Comparison of ENCODE assay signal across 21 mouse cellular contexts in the genomic region with DNA sequence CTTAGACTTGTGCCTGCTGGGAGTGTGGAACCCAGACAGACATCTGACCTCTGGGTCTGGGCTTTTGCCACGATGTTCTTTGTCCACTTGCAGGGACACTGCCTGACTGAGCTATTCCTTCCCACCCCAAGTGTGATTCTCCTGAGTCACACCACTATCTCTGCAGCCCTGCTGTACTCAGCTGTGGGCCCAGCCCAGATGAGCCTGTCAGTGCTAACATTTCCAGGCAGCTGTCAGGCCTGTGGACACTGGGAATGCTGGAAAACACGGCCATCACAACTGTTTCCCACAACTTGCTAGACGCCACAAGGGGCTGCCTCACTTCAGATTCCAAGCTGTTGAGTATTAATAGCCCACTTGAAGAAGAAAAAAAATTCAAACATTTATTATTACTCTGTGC. TPM values are rescaled to one million over a fixed set of nuclear protein-coding genes. Genes with fewer than 3 reads are reported as not detected.
A peak's percentile ranks its signal among the peaks of the same experiment; 100 is the strongest.
DNase-seq lines count a peak whose midpoint lies in the region; ATAC-seq lines count a peak whose summit lies in the region.
"Had no signal": no experiment of that assay in that cellular context is flagged by ENCODE, and none has a peak within 500 bp of the region (broad histone marks: within the 10 kb centered on the region; RNA-seq: fewer than 3 reads in every experiment).

No protein-coding gene starts in this region.

- peak overlapping the region; percentile 51 for H3K27ac ChIP-seq in heart, embryonic 16.5 days (ENCODE audit: low read length)
- H3K27ac ChIP-seq in liver, embryonic 16.5 days (ENCODE audit: low read length) = peak overlapping the region; percentile 85
- H3K27ac ChIP-seq in hindbrain, embryonic 12.5 days = no peak overlapping the region
- H3K27ac ChIP-seq: hindbrain, embryonic 14.5 days; limb, embryonic 12.5 days; midbrain, embryonic 15.5 days; stomach, embryonic 15.5 days had no signal

- ATAC-seq in heart, embryonic 16.5 days (replicated peaks; ENCODE audit: extremely low read depth, insufficient read depth, low FRiP score) = no peak
- ATAC-seq in erythroid progenitor cell, adult 5-6 weeks (replicated peaks; ENCODE audit: low FRiP score, poor library complexity, severe bottlenecking) = peak; percentile 63
- peak; percentile 74 for ATAC-seq in liver, embryonic 16.5 days (ENCODE audit: low read depth)
- ATAC-seq in hindbrain, embryonic 12.5 days (ENCODE audit: low FRiP score) = no peak
- ATAC-seq: CD4-positive, CD25-positive, alpha-beta regulatory T cell, adult 4 months; forebrain, embryonic 16.5 days; intestine, postnatal 0 days; lung, postnatal 0 days; midbrain, embryonic 15.5 days had no signal

- intact Hi-C loops in heart, postnatal 25 days (cut with DNase I) = no loop called here

- no peak overlapping the region for H3K4me2 ChIP-seq in heart, embryonic 16.5 days (ENCODE audit: low read depth, low read length)
- peak overlapping the region; percentile 34 for H3K4me2 ChIP-seq in liver, embryonic 16.5 days (ENCODE audit: low read depth, low read length)
- no peak overlapping the region for H3K4me2 ChIP-seq in hindbrain, embryonic 12.5 days (replicated peaks)
- H3K4me2 ChIP-seq: hindbrain, embryonic 14.5 days; limb, embryonic 12.5 days; midbrain, embryonic 15.5 days; stomach, embryonic 15.5 days had no signal

- H3K9ac ChIP-seq in heart, embryonic 16.5 days (ENCODE audit: low read length) = peak overlapping the region; percentile 38
- peak overlapping the region; percentile 38 for H3K9ac ChIP-seq in liver, embryonic 16.5 days (ENCODE audit: low read depth, low read length)
- no peak overlapping the region for H3K9ac ChIP-seq in hindbrain, embryonic 12.5 days
- H3K9ac ChIP-seq: hindbrain, embryonic 14.5 days; limb, embryonic 12.5 days; midbrain, embryonic 15.5 days; stomach, embryonic 15.5 days had no signal

- H3K4me3 ChIP-seq in heart, embryonic 16.5 days (ENCODE audit: low read length) = no peak overlapping the region
- no peak overlapping the region for H3K4me3 ChIP-seq in liver, embryonic 16.5 days (ENCODE audit: low read depth, low read length)
- no peak overlapping the region for H3K4me3 ChIP-seq in hindbrain, embryonic 12.5 days
- H3K4me3 ChIP-seq: limb, embryonic 12.5 days; midbrain, embryonic 15.5 days; stomach, embryonic 15.5 days had no signal

- DNase-seq in heart, postnatal 25 days (ENCODE audit: low spot score) = no peak
- peak; percentile 56 for DNase-seq in c-Kit-negative CD71-positive TER-119-positive erythroid progenitor cells, embryonic 14.5 days (ENCODE audit: low read depth, low spot score)
- no peak for DNase-seq in kidney, postnatal 10 days
- DNase-seq: cerebellum, postnatal 10 days; embryo, embryonic 11 days; kidney, postnatal 14 days; layer of hippocampus, adult 9-11 months had no signal

- peaks cover 2% of the 10 kb centered on the region; the same call in 1 of the 2 replicates for H3K27me3 ChIP-seq in heart, embryonic 16.5 days (ENCODE audit: control insufficient read depth, insufficient read depth, low read length)
- H3K27me3 ChIP-seq in liver, embryonic 16.5 days (ENCODE audit: control insufficient read depth, insufficient read depth, low read depth, low read length) = no peaks in the 10 kb centered on the region
- peaks cover 4% of the 10 kb centered on the region; the same call in 1 of the 2 replicates for H3K27me3 ChIP-seq in hindbrain, embryonic 12.5 days
- H3K27me3 ChIP-seq: limb, embryonic 12.5 days; stomach, embryonic 15.5 days had no signal

- peaks cover 14% of the 10 kb centered on the region for H3K4me1 ChIP-seq in heart, embryonic 16.5 days (ENCODE audit: control insufficient read depth, insufficient read depth, low read length)
- H3K4me1 ChIP-seq in liver, embryonic 16.5 days (ENCODE audit: control insufficient read depth, low read depth, low read length) = peaks cover 44% of the 10 kb centered on the region
- H3K4me1 ChIP-seq in hindbrain, embryonic 12.5 days = peaks cover 10% of the 10 kb centered on the region

- no peaks in the 10 kb centered on the region for H3K36me3 ChIP-seq in heart, embryonic 16.5 days (ENCODE audit: control insufficient read depth, insufficient read depth)
- H3K36me3 ChIP-seq in liver, embryonic 16.5 days (ENCODE audit: control insufficient read depth, insufficient read depth) = no peaks in the 10 kb centered on the region
- H3K36me3 ChIP-seq in hindbrain, embryonic 12.5 days = no peaks in the 10 kb centered on the region
- H3K36me3 ChIP-seq: limb, embryonic 12.5 days; midbrain, embryonic 15.5 days; stomach, embryonic 15.5 days had no signal

- H3K9me3 ChIP-seq in heart, embryonic 16.5 days (replicated peaks; ENCODE audit: control insufficient read depth, low read length) = no peaks in the 10 kb centered on the region
- no peaks in the 10 kb centered on the region for H3K9me3 ChIP-seq in liver, embryonic 16.5 days (replicated peaks; ENCODE audit: control insufficient read depth, low read length)
- no peaks in the 10 kb centered on the region for H3K9me3 ChIP-seq in hindbrain, embryonic 12.5 days (replicated peaks)
- H3K9me3 ChIP-seq: G1E; midbrain, embryonic 15.5 days; stomach, embryonic 15.5 days had no signal

- WGBS in heart, embryonic 16.5 days = 38% methylated on average over 3 of the region's 3 CpGs
- 68% methylated on average over 3 of the region's 3 CpGs for whole genome bisulfite sequencing in liver, embryonic 16.5 days (ENCODE audit: insufficient replicate concordance)
- 83% methylated on average over 3 of the region's 3 CpGs for WGBS in hindbrain, embryonic 12.5 days

RNA-seq across cellular contexts. Expression of a gene that starts 5.0 kb away (rescaled TPM):
- polyA plus RNA-seq in heart, embryonic 16.5 days (2015; fragmentation: Nextera tagmentation; extraction: Ambion mirVana) = 231 and 265 TPM in 2 replicates
- total RNA-seq in heart, postnatal 25 days (2021) = 1 to 10 TPM; 3.6 to 4.8 TPM
- 647 and 687 TPM in 2 replicates for total RNA-seq in erythroid progenitor cell, adult 5-6 weeks (2015; ENCODE audit: low replicate concordance)
- 662 and 846 TPM in 2 replicates for total RNA-seq in erythroid progenitor cell, adult 5-6 weeks (2017; ENCODE audit: low replicate concordance)
- polyA plus RNA-seq in liver, embryonic 16.5 days (2015; fragmentation: Nextera tagmentation; extraction: Ambion mirVana) = 418 and 451 TPM in 2 replicates
- polyA plus RNA-seq in hindbrain, embryonic 12.5 days (2016; fragmentation: Nextera tagmentation; extraction: Ambion mirVana) = 203 and 212 TPM in 2 replicates

RNA-seq across cellular contexts. Expression of a gene that starts 21.4 kb away (rescaled TPM):
- 0.97 and 1.5 TPM in 2 replicates for polyA plus RNA-seq in heart, embryonic 16.5 days (2015; fragmentation: Nextera tagmentation; extraction: Ambion mirVana)
- total RNA-seq in heart, postnatal 25 days (2021) = 1 to 10 TPM; 3.4 to 8.0 TPM
- total RNA-seq in erythroid progenitor cell, adult 5-6 weeks (2015; ENCODE audit: low replicate concordance) = not detected in 2 replicates
- 0.39 TPM in 1 of 2 replicates, not detected in the other for total RNA-seq in erythroid progenitor cell, adult 5-6 weeks (2017; ENCODE audit: low replicate concordance)
- polyA plus RNA-seq in liver, embryonic 16.5 days (2015; fragmentation: Nextera tagmentation; extraction: Ambion mirVana) = 0.37 and 0.67 TPM in 2 replicates
- 1.2 and 1.6 TPM in 2 replicates for polyA plus RNA-seq in hindbrain, embryonic 12.5 days (2016; fragmentation: Nextera tagmentation; extraction: Ambion mirVana)
- total RNA-seq: G1E; megakaryocyte progenitor cell, adult 5-6 weeks had no signal
- polyA plus RNA-seq: CD4-positive, CD25-positive, alpha-beta regulatory T cell, adult 4 months; G1E had no signal

RNA-seq across cellular contexts. Expression of a gene that starts 51.9 kb away (rescaled TPM):
- polyA plus RNA-seq in heart, embryonic 16.5 days (2015; fragmentation: Nextera tagmentation; extraction: Ambion mirVana) = 20.3 and 21.1 TPM in 2 replicates
- 10 to 100 TPM in 1 of 2 experiments, 1 to 10 TPM in 1; 10.0 to 14.9 TPM for total RNA-seq in heart, postnatal 25 days (2021)
- total RNA-seq in erythroid progenitor cell, adult 5-6 weeks (2015; ENCODE audit: low replicate concordance) = 30.6 and 40.0 TPM in 2 replicates
- 46.6 and 52.6 TPM in 2 replicates for total RNA-seq in erythroid progenitor cell, adult 5-6 weeks (2017; ENCODE audit: low replicate concordance)
- polyA plus RNA-seq in liver, embryonic 16.5 days (2015; fragmentation: Nextera tagmentation; extraction: Ambion mirVana) = 9.3 and 9.7 TPM in 2 replicates
- polyA plus RNA-seq in hindbrain, embryonic 12.5 days (2016; fragmentation: Nextera tagmentation; extraction: Ambion mirVana) = 17.0 and 18.0 TPM in 2 replicates

Comparison
In these comparisons a context has a peak if more than half of its experiments do, and no peak if none do; other contexts are left out.
1. ATAC-seq: peak in erythroid progenitor cell, adult 5-6 weeks (single experiment) and liver, embryonic 16.5 days (single experiment); none in heart, embryonic 16.5 days (single experiment) and hindbrain, embryonic 12.5 days (single experiment).